20 mouse cellular contexts compared by ENCODE assay signal in genomic region chr10:23781760-23782735, GRCm38 (mm10). TPM values are rescaled to one million over a fixed set of nuclear protein-coding genes. Genes with fewer than 3 reads are reported as not detected.
A peak's percentile ranks its signal among the peaks of the same experiment; 100 is the strongest.
DNase-seq lines count a peak whose midpoint lies in the region; ATAC-seq and TF ChIP-seq lines count a peak whose summit lies in the region.
"Had no signal": no experiment of that assay in that cellular context is flagged by ENCODE, and none has a peak within 500 bp of the region (broad histone marks: within the 10 kb centered on the region; RNA-seq: fewer than 3 reads in every experiment).

No protein-coding gene starts in this region.

- ATAC-seq in heart, embryonic 13.5 days (ENCODE audit: extremely low read depth, insufficient number of reproducible peaks, low FRiP score, low TSS enrichment) = no peak
- ATAC-seq: forebrain, postnatal 0 days; inflammation-experienced regulatory T-cells, adult 6 months had no signal

- no peak for DNase-seq in heart, postnatal 10 days
- DNase-seq in ES-CJ7 (ENCODE audit: low read depth, low spot score) = peak; percentile 42
- DNase-seq in limb, embryonic 10.5 days (ENCODE audit: low spot score) = peak; percentile 25
- no peak for DNase-seq in ovary, adult 18-20 months (ENCODE audit: low spot score)
- no peak for DNase-seq in cerebellum, postnatal 25 days
- DNase-seq: B cell, adult 2 months; cerebellum, adult 9-10 months; forebrain, postnatal 0 days; kidney, adult 9 months; kidney, postnatal 36 days; thymus, postnatal 36 days had no signal

- TF ChIP-seq POLR2A in myocyte (IDR thresholded peaks at IDR 0.05; ENCODE audit: insufficient read length, low read depth) = no peak

- H3ac ChIP-seq in myocyte (ENCODE audit: control insufficient read depth, insufficient read length) = no peak overlapping the region

- 0 out of 2 replicates have a peak overlapping the region, but pooled peaks have one; percentile 24 for H3K27ac ChIP-seq in heart, embryonic 13.5 days (replicated peaks)
- H3K27ac ChIP-seq in limb, embryonic 10.5 days = no peak overlapping the region
- H3K27ac ChIP-seq: hindbrain, embryonic 13.5 days; limb, embryonic 12.5 days; macrophage; midbrain, embryonic 12.5 days; neural tube, embryonic 13.5 days had no signal

- H3K9ac ChIP-seq in heart, embryonic 13.5 days = no peak overlapping the region
- H3K9ac ChIP-seq: forebrain, postnatal 0 days; hindbrain, embryonic 13.5 days; limb, embryonic 12.5 days; midbrain, embryonic 12.5 days; neural tube, embryonic 13.5 days had no signal

- H3K4me1 ChIP-seq in heart, embryonic 13.5 days = peaks cover 39% of the 10 kb centered on the region
- H3K4me1 ChIP-seq in limb, embryonic 10.5 days = peaks cover 10% of the 10 kb centered on the region

- H3K4me3 ChIP-seq in heart, embryonic 13.5 days = no peak overlapping the region
- no peak overlapping the region for H3K4me3 ChIP-seq in limb, embryonic 10.5 days
- no peak overlapping the region for H3K4me3 ChIP-seq in myocyte
- H3K4me3 ChIP-seq: hindbrain, embryonic 13.5 days; limb, embryonic 12.5 days; midbrain, embryonic 12.5 days; neural tube, embryonic 13.5 days had no signal

- WGBS in heart, embryonic 13.5 days = 70% methylated on average over 11 of the region's 11 CpGs
- WGBS in limb, embryonic 10.5 days = 87% methylated on average over 11 of the region's 11 CpGs

- intact Hi-C loops in heart, postnatal 10 days (cut with DNase I) = loop anchor here (10.0 kb wide), 2 partner anchors 1057 to 1637 kb away; partner anchors contain the start of gene E030030I06Rik

- no peak overlapping the region for H3K4me2 ChIP-seq in heart, embryonic 13.5 days
- no peak overlapping the region for H3K4me2 ChIP-seq in myocyte (ENCODE audit: low read depth)
- H3K4me2 ChIP-seq: heart, embryonic 11.5 days; hindbrain, embryonic 13.5 days; limb, embryonic 12.5 days; midbrain, embryonic 12.5 days; neural tube, embryonic 13.5 days had no signal

- H3K36me3 ChIP-seq in heart, embryonic 13.5 days = peaks cover 59% of the 10 kb centered on the region
- peaks cover 51% of the 10 kb centered on the region for H3K36me3 ChIP-seq in limb, embryonic 10.5 days
- peaks cover 34% of the 10 kb centered on the region for H3K36me3 ChIP-seq in myocyte (ENCODE audit: control insufficient read depth, insufficient read depth)

- no peaks in the 10 kb centered on the region for H3K27me3 ChIP-seq in heart, embryonic 13.5 days (replicated peaks)
- H3K27me3 ChIP-seq in limb, embryonic 10.5 days (ENCODE audit: low read depth, poor library complexity, severe bottlenecking) = no peaks in the 10 kb centered on the region
- H3K27me3 ChIP-seq in myocyte (ENCODE audit: control insufficient read depth, insufficient read depth, insufficient read length) = no peaks in the 10 kb centered on the region
- H3K27me3 ChIP-seq: hindbrain, embryonic 13.5 days; limb, embryonic 12.5 days; midbrain, embryonic 12.5 days; neural tube, embryonic 13.5 days had no signal

- H3K79me2 ChIP-seq in myocyte (ENCODE audit: control insufficient read depth, insufficient read depth) = peaks cover 27% of the 10 kb centered on the region

- H3K9me3 ChIP-seq in heart, embryonic 13.5 days = no peaks in the 10 kb centered on the region
- no peaks in the 10 kb centered on the region for H3K9me3 ChIP-seq in limb, embryonic 10.5 days (replicated peaks)
- H3K9me3 ChIP-seq: hindbrain, embryonic 13.5 days; limb, embryonic 12.5 days; midbrain, embryonic 12.5 days; neural tube, embryonic 13.5 days had no signal

TF ChIP-seq in myocyte, 11 proteins besides CTCF, POLR2A, EP300 and RAD21:
- TF ChIP-seq TCF12 (IDR thresholded peaks at IDR 0.05; ENCODE audit: insufficient read depth, poor library complexity, severe bottlenecking) (no peak), SRF (IDR thresholded peaks at IDR 0.05; ENCODE audit: control insufficient read depth, insufficient read length, low read depth) (no peak), POLR2AphosphoS2 (IDR thresholded peaks at IDR 0.05; ENCODE audit: insufficient read length, low read depth) (peak; percentile 11), TCF3 (IDR thresholded peaks at IDR 0.05; ENCODE audit: insufficient read length, low read depth) (no peak)

RNA-seq across cellular contexts. Expression of gene Rps12, which starts 5.0 kb away (rescaled TPM):
- polyA plus RNA-seq in heart, embryonic 13.5 days (2015; fragmentation: Nextera tagmentation; extraction: Ambion mirVana) = 98.2 and 103 TPM in 2 replicates
- 100 to 1,000 TPM; 272 to 393 TPM for total RNA-seq in heart, postnatal 10 days (2021)
- 146 and 189 TPM in 2 replicates for polyA plus RNA-seq in limb, embryonic 10.5 days (2016; fragmentation: Nextera tagmentation; extraction: Ambion mirVana)
- 4,767 TPM for polyA plus RNA-seq in myocyte (2012; fragmentation: generic; extraction: Trizol)

RNA-seq across cellular contexts. Expression of gene Slc18b1, which starts 14.7 kb away (rescaled TPM):
- polyA plus RNA-seq in heart, embryonic 13.5 days (2015; fragmentation: Nextera tagmentation; extraction: Ambion mirVana) = 7.4 and 8.4 TPM in 2 replicates
- 10 to 100 TPM; 13.1 to 14.9 TPM for total RNA-seq in heart, postnatal 10 days (2021)
- 10.3 and 13.8 TPM in 2 replicates for polyA plus RNA-seq in limb, embryonic 10.5 days (2016; fragmentation: Nextera tagmentation; extraction: Ambion mirVana)
- 7.0 TPM for polyA plus RNA-seq in myocyte (2012; fragmentation: generic; extraction: Trizol)
- polyA plus RNA-seq: inflammation-experienced regulatory T-cells, adult 6 months had no signal

Comparison
In these comparisons a context has a peak if more than half of its experiments do, and no peak if none do; other contexts are left out.
1. DNase-seq: peak in ES-CJ7 (single experiment) and limb, embryonic 10.5 days (single experiment); none in heart, postnatal 10 days (0 of 2), ovary, adult 18-20 months (single experiment) and cerebellum, postnatal 25 days (0 of 2).
2. RNA of gene Rps12, which starts 5.0 kb away (polyA plus RNA-seq): 4,767 TPM in myocyte (single experiment); 146 to 189 TPM in limb, embryonic 10.5 days and 98.2 to 103 TPM in heart, embryonic 13.5 days; every median in the first group is over 10 times any median in the second.